Mouse (Mus musculus) liver, embryonic 18 days (tissue): ENCODE data around the gene Pole2. TPM values are rescaled to one million over a fixed set of nuclear protein-coding genes. Genes with fewer than 3 reads are reported as not detected.

Source experiments
- polyA plus RNA-seq: library from polyadenylated mRNA; depleted of rRNA; stranded (reverse); fragments of >200 nt; gene quantifications from 2 replicates; pipeline ENCODE4 v1.2.3, GENCODE M21; 2012; rRNA removed

Pole2 gene
- 11.3 and 11.9 TPM in 2 replicates for polyA plus RNA-seq

GRCm38 (mm10) chr12:69227776-69228466, at the start of gene Pole2:
TSS of gene Pole2 (minus strand) at chr12:69228195.

DNA sequence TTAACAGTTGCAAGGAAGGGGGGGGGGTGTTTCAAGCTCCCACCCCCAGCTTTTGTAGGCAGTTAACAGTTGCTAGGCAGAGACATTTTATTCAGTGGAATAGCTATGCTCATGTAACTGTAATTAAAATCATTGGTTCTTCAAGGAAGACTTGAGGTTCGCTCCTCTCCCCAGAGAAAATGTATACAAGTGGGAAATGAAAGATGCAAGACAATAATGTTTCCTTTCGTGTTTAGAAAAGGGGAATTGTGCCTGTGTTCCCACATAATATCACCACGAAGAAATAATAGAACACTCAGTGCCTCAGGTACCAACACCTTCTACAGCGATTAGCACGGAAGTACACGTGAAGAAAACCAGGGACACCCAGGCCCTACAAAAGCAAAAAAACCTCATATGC, 12.9 kb upstream of the Pole2 start, which contains the start of gene Klhdc1:
Gene Klhdc1 (plus strand): TSS at position 301 of the 400 bp plus-strand sequence.

GRCm38 (mm10) chr12:69204052-69204833, 23.8 kb downstream of the Pole2 start, which contains the start of gene Gm49384:
TSS of gene Gm49384 (minus strand) at chr12:69204267.

GRCm38 (mm10) chr12:69198164-69198535, 29.8 kb downstream of the Pole2 start, which contains the start of gene Dnaaf2:
TSS of gene Dnaaf2 (minus strand) at chr12:69198429.

GRCm38 (mm10) chr12:69196444-69197377, 31.3 kb downstream of the Pole2 start, which contains the start of gene Gm49383:
TSS of gene Gm49383 (minus strand) at chr12:69197104.

GRCm38 (mm10) chr12:69183583-69184308, 44.2 kb downstream of the Pole2 start, which contains the start of the genes Rpl36al and Mgat2:
TSS of gene Rpl36al (minus strand) at chr12:69184083.
TSS of gene Mgat2 (plus strand) at chr12:69184157.

GRCm38 (mm10) chr12:69168461-69169106, 59.4 kb downstream of the Pole2 start, which contains the start of gene Lrr1:
TSS of gene Lrr1 (plus strand) at chr12:69168814.

GRCm38 (mm10) chr12:69158765-69159577, 69.0 kb downstream of the Pole2 start, which contains the start of gene Rps29:
TSS of gene Rps29 (minus strand) at chr12:69159186.

Other genes with a start within 250 kb of the Pole2 start
- 1,582 and 1,774 TPM in 2 replicates for gene Rps29, start 69.0 kb downstream of the Pole2 start, polyA plus RNA-seq
- 4.0 and 4.5 TPM in 2 replicates for gene Lrr1, start 59.4 kb downstream of the Pole2 start, polyA plus RNA-seq
- gene Rpl36al, start 44.1 kb downstream of the Pole2 start, polyA plus RNA-seq, result 494 and 497 TPM in 2 replicates
- gene Mgat2, start 44.0 kb downstream of the Pole2 start, polyA plus RNA-seq, result 12.2 and 12.6 TPM in 2 replicates
- gene Gm49383, start 31.1 kb downstream of the Pole2 start, polyA plus RNA-seq, result 1.7 and 2.2 TPM in 2 replicates
- gene Dnaaf2, start 29.8 kb downstream of the Pole2 start, polyA plus RNA-seq, result 1.7 and 1.8 TPM in 2 replicates
- 2.6 and 3.0 TPM in 2 replicates for gene Gm49384, start 23.9 kb downstream of the Pole2 start, polyA plus RNA-seq
- gene Klhdc1, start 13.0 kb upstream of the Pole2 start, polyA plus RNA-seq, result 0.25 and 1.9 TPM in 2 replicates
- gene Klhdc2, start 68.5 kb upstream of the Pole2 start, polyA plus RNA-seq, result 32.0 and 33.2 TPM in 2 replicates
- gene Nemf, start 129.0 kb upstream of the Pole2 start, polyA plus RNA-seq, result 8.7 and 10.1 TPM in 2 replicates
- gene Arf6, start 144.0 kb upstream of the Pole2 start, polyA plus RNA-seq, result 50.9 and 53.3 TPM in 2 replicates
- 0.25 and 0.35 TPM in 2 replicates for gene Gm9887, start 144.3 kb upstream of the Pole2 start, polyA plus RNA-seq